Mouse (Mus musculus): ENCODE measurements around the gene Pla2r1.

Gene Pla2r1

DNA sequence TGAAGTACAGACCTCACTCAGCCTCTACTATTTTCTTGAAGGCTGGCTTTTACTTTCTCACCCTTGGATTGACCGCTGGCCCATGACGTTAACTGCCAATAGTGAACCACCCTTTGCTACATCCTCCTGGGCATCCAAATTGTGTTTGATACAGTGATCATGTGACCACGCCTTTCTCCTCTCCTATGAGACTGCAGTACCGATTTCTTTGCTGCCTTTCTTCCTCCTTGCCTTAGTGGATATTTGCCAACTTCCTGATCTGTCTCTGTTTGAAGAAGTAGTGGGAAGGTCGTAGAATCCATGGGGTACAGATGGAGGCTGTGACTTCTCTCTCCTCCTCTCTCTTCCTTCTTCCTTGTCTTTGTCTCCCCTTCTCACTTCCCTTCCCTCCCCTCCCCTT is 147.7 kb downstream of the Pla2r1 start:
- no peak for DNase-seq (ENCODE audit: low spot score in 2 of 2)

DNA sequence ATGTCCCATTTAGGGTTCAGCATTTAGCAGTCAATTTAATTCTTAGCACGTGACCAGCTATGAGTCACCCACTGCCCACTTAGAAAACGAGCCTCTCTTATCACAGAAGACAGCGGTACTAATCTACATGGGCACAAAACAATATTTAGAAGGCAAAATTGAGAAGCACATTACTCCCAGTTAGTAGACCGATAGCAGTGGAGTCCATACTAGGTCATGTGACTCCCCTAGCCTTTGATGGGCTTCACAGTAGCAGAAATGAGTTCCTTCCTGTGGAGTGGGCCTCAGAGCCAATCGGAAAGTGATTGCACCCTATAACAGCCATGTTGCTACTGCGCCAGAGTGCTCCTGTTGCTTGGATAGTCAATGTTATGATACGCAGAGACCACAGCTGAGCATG is 148.3 kb downstream of the Pla2r1 start:
- no peak for DNase-seq (ENCODE audit: low spot score in 2 of 2)

DNA sequence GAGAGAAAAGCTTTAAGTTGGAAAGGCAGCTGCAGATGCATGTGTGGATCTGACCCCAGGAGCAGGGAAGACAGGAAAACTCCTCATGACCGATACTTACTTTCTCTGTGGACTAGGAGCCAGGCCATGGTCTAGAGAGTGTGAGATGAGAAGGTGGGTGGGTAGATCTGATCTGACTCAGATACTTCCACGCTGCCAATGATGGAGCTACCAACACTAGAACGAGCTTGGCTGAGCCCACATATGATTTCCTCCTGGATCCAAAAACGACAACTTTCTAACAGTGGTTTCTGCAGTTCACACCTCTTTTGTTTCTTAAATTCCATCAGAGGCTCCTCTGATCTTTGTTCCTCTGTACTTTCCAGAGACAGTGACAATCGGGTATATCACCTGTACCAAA is 151.4 kb downstream of the Pla2r1 start:
- DNase-seq (ENCODE audit: low spot score in 2 of 2): no peak

DNA sequence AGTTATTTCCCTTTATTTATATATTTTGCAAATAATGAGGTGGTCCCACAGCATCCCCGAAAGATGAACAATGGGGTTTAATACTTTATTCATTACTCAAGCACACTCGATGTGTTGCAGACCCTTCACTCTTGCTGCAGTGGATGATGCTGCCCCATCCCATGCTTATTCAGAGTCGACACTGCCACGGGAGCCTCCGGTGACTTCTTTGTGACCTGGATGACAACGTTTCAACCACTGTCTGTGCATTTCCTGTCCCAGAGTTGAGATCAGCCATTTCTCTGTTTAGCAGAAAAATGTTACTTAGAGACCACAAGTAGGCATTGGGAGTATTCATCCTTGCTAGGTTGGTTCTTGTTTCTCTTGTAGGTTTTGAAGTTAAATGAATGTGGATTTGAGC is 159.3 kb downstream of the Pla2r1 start:
- DNase-seq (ENCODE audit: low spot score in 2 of 2): no peak

DNA sequence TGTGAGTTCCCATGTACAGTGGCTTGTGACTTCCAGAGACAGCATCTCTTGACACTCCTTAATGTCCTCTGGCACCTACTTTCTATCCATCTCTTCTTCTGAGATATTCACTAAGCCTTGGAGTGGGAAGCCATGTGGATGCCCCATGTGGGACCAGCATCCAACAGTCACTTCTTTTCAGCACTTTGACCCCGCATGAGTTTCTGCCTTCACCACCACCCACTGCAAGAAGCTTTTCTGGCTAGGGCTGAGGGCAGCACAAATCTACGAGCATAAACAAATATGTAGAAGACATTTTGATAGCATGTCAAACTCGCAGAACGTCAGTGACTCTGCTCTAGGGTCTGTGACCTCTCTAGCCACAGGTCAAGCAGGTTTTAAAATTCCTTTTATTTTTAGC is 160.8 kb downstream of the Pla2r1 start:
- no peak for DNase-seq (ENCODE audit: low spot score in 2 of 2)

DNA sequence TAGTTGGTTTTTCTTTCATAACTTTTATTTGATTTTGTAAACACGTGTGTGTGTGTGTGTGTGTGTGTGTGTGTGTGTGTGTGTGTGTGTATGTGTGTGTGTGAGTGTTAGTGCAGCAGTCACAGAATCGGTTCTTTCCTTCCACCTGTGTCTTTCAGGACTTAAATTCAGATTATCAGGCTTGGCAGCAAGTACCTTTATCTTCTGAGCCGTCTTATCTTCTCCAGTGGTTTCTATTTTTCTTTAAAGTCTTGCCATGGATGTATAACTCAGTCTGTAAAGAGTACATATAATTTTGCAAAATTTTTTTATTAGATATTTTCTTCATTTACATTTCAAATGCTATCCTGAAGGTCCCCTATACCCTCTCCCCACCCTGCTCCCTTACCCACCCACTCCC is 165.7 kb downstream of the Pla2r1 start:
- no peak for DNase-seq (ENCODE audit: low spot score in 2 of 2)

DNA sequence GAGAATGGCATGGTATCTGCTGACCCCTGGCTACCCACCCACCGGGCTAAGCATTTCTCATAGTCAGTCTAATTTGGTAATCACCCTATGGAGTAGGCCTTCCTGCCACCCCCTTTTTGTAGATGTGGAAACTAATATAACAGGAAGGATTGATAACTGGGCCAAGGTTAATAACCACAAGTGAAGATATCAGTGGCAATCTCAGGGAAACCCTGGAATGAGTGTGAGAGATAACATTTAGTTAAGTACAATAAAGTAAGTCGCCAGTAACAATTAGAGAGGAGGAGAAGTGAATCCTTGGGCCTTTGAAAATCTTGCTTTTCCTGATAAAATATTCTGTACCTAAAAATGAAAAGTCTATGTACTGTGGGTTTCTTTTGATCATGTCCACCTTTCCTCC is 166.3 kb downstream of the Pla2r1 start:
- no peak for DNase-seq (ENCODE audit: low spot score in 2 of 2)

DNA sequence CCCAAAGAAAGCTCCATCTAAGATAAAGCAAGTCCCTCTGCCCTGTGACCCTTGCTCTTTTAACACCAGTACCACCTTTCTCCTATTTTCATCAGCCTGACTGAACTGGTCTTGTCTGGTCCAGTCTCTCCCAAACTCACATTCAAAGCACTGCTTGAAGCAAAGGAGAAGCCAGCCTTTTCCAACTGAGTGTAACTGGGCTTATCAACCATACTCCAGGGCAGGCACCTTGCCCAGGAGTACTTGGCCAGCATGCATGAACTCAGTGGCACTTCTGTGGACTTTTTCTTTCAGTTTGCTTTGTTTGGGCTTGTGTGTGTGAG is 168.4 kb downstream of the Pla2r1 start:
- no peak for DNase-seq (ENCODE audit: low spot score in 2 of 2)

DNA sequence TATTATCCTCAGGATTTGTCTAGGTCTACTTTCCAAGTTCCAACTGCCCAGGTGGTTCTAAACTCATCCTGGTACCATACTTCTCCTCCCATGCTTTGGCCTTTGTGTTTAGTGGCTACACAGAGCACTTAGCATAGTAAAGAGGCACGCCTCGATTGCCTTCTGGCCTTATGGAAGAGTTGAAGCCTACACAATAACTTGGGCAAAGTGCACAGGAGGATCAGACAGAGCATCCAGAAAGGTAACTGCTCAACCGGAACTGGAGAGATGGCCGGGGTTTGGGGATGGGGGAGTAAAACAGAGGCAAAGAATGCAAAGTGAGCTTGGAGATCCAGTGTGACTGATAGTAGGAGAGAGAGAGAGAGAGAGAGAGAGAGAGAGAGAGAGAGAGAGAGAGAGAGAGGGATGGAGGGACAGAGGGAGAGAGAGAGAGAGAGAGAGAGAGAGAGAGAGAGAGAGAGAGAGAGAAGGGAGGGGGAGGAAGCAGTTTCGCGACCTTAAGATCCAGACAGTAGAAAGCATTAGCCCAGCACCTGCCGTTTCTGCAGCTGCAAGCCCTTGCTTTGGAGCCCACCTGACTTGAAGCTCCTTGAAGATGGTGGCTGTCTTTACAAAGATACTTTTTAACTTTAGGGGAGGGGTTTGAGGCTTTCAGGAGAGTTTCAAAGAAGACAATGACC is 168.9 kb downstream of the Pla2r1 start:
- DNase-seq (ENCODE audit: low spot score in 2 of 2): no peak

DNA sequence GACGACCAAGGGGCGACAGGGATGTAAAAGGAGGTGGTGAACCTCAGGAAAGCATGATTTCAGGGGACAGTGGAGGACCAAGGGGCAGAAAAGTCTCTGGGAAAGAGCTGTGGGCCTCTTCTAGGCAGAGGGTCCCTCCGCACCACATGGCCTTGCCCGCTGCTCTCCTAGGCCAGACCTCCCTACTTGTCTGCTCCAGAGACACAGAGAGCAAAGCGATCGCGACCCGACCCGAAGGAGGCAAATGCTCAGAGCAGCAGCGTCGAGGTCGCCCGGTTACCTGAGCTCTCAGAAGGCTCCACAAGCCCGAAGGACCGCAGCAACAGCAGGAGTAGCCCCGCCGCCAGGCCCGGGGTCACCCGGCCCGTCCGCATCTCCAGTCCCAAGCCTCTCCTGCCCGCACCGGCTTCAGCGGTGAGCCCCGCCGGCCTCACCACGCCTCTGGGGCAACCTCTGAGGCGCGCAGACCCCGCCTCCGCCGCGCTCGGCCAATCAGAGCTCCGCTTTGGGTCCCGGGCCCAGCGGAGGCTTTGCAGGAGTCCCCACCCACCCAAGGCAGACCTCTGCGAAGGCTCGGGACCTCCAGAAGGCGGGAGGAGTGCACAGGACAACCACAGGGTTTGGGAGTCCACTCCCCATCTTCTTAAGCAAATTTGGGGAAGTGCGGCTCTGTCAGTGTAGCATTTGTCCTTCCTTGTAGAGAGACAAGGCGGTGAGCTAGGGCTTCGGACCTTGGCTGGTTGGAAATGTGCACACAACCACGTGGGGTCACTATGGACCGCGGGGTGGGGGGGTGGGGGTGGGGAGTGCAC is 170.0 kb downstream of the Pla2r1 start, which contains the start of gene Ly75:
Gene Ly75, minus strand, starts transcription at position 446 of the 812 bp plus-strand sequence.
- peak; percentile 75 to 82 for DNase-seq (ENCODE audit: low spot score in 2 of 2)

DNA sequence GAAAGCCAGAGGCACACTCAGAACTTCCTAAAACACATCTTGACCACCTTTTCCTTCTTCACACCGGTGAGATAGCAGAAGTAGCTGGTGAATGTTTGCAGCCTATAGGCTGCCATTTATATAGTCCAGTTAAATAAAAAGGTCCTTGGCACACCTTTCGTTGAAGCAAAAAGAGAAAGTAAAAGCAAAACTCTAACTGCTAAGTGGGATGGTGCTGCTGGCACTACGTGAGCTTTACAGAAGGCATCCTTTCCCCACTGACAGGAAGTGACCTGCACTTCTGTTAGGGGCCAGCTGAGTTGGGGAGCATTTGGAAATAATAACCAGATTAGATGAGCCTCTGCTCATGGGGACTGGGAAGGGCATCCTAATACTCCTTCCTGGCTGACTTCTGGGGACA is 170.8 kb downstream of the Pla2r1 start:
- DNase-seq (ENCODE audit: low spot score in 2 of 2): no peak

DNA sequence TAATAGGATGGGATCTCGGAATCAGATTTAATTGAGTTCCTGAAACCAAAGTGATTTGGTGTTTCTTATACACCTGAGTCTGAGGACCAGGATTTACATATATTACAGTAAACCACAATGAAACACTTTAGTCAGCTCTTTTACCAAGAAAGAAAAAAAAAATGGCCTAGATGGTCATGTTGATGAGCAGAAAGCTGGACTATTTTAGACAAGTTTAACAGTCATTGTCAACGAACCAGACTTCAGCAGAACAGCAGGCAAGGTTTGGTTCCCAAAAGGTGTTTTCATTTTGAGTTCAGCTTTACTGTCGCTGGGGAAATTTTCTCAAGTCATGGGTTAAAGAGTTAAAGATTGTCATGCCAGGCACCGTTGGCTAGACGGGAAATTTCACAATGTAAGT is 175.8 kb downstream of the Pla2r1 start:
- DNase-seq (ENCODE audit: low spot score in 2 of 2): no peak

DNA sequence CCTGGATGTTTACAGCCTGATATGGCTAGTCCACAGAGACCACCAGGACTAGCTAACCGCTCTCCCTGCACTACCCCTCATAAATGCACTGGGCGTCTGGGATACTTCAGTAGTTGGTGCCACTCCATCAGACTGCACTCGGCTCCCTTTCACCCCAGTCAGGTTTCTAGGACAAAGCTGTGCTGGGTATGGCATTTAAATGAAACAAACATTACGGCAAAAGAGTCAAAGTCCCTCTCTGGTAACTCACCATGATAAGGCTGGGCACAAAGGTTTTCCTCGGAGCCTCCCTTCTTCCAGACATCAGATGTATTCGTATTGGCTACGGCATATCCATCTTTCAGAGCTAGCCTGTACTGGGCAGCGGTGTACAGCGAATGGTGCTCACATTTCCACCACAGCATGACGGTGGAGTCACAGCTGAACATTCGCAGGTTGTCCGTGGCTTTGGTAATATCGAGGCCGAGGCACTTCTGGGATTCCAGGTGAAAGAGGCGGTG is 177.4 kb downstream of the Pla2r1 start:
- no peak for DNase-seq (ENCODE audit: low spot score in 2 of 2)

DNA sequence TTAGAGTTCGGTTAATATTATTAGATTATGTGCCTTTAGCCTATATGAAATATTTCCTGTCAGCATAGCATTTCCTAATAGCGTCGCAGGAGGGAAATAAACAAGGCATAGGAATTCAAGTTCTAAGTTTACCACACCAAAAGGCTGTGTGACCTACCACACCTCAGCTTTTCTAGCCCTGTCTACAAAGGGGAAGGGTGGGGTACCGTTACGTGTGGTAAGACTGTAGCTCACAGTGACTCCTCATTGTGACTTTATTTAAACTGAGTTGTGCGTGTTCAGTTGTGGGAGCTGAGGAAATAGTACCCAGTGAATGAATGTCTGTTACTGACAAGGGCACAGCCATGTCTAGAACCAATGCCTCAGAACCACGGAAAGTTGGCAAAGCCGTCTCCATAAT is 178.0 kb downstream of the Pla2r1 start:
- DNase-seq (ENCODE audit: low spot score in 2 of 2): no peak

DNA sequence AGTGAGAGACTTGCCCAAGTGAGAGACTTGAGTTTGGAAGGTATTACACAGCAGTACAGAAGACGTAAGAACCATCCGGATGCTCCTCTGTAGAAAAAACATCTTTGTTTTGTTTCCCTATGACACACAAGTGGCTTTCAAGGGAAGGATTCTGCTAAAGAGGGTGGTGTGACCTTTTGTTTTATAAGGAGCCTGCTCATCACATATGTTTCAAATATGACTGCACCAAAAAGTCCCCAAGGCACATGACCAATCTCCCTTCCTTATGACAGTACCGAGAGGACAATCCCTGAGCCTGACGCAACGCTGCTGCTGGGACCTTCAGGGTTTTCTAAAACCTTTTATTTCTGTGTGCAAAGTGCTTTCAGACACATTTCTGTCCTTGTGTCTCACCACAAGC is 182.9 kb downstream of the Pla2r1 start:
- DNase-seq (ENCODE audit: low spot score in 2 of 2): peak in 1 of 2 experiments; percentile 20

DNA sequence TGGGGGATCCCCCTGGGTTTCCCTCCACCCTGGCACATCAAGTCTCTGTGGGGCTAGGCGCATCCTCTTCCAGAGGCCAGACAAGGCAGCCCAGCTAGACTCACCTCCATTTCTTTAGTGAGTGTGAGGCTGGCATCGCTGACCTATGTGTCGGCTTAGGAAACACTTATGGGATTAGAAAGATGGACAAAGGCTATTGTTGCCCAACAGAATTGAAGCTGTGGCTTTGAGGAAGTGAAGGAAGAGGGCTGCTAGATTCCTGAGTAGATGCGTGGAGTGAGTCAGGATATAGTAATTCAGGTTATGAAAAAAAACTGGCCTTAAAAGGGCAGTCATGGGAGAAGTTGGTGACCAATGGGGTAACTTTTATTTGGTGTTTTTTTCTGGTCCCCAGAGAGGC is 183.7 kb downstream of the Pla2r1 start:
- peak in 1 of 2 experiments; percentile 36 for DNase-seq (ENCODE audit: low spot score in 2 of 2)

DNA sequence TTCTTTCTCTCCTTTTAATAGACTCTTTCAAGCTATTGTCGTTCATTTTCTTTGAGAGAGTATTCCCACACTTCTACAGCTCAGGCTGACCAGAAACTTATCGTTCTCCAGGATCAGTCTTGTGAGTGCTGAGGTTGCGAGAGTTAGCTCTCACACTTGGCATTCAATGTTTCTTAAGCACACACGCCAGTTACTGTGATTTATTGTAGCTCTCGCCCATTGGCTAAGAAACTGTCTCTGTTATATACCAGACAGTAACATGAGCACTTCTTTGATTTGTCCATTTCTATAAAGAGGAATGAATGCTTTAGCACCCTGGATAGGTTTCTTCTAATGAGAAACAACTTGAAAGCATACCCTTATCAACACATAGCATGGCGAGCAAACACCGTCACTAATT is 185.2 kb downstream of the Pla2r1 start:
- peak in 1 of 2 experiments; percentile 7 for DNase-seq (ENCODE audit: low spot score in 2 of 2)
